Mouse (Mus musculus) effector memory CD4-positive, alpha-beta T cell, adult 7 months (primary cell): ENCODE measurements around the gene Trip6. TPM values are rescaled to one million over a fixed set of nuclear protein-coding genes. Genes with fewer than 3 reads are reported as not detected.

Experiments
- polyA plus RNA-seq: library from polyadenylated mRNA; unstranded; fragments of 100-300 nt; shearing (Covaris generic); gene quantifications from one replicate; pipeline ENCODE4 v1.2.1, GENCODE M21; 2017

Trip6 gene
- 2.7 TPM for polyA plus RNA-seq

GRCm38 (mm10) chr5:137314193-137315083 lies at the start of gene Trip6:
Trip6 (minus strand) TSS chr5:137314404.

GRCm38 (mm10) chr5:137349384-137350204 lies 35.4 kb upstream of the Trip6 start, which contains the start of gene Ephb4:
Ephb4 (plus strand) TSS chr5:137350109.

GRCm38 (mm10) chr5:137333512-137334174 lies 19.4 kb upstream of the Trip6 start, which contains the start of gene Slc12a9:
Slc12a9 (minus strand) TSS chr5:137333597.

DNA sequence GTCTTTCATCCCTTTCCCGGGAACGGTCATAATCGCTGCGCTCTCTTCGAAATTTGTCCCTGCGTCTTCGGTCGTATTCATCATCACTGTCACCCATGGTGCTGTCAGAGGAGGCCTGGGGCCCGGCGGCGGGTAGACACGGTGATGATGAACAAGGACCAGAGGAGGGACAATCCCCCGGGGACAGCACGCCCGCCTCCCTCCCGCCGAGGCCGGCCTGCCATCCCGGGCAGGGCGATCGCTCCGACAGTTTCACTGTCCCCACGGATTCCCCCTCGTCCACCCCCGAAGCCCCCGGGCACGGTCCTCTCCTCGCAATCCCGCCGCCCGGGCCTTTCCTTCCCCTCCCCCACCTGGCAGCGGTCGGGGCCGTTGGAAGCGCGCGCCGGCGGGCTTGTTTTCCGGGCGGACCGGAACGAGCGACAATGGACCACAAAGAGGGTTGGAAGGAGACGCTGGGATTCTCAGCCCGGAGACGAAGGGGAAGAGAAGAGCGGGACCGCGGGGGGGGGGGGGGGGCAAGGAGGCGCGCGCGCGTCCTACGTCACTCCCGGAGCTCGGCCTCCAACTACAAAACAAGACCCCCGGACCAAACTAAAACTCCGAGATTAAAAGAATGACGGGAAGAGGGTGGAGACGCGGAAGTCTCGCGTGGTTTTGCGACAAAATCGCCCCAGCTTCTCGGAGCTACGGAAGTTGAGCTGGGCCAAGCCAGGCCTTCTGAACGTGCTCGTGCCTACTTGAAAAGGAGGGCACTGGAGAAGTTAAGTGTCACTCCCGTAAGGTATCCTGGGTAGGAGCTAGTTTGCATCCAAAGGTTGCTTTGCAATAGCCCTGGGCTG lies 6.9 kb downstream of the Trip6 start, which contains the start of gene Srrt:
Srrt (minus strand) TSS at position 604 of the 842 bp plus-strand sequence.

DNA sequence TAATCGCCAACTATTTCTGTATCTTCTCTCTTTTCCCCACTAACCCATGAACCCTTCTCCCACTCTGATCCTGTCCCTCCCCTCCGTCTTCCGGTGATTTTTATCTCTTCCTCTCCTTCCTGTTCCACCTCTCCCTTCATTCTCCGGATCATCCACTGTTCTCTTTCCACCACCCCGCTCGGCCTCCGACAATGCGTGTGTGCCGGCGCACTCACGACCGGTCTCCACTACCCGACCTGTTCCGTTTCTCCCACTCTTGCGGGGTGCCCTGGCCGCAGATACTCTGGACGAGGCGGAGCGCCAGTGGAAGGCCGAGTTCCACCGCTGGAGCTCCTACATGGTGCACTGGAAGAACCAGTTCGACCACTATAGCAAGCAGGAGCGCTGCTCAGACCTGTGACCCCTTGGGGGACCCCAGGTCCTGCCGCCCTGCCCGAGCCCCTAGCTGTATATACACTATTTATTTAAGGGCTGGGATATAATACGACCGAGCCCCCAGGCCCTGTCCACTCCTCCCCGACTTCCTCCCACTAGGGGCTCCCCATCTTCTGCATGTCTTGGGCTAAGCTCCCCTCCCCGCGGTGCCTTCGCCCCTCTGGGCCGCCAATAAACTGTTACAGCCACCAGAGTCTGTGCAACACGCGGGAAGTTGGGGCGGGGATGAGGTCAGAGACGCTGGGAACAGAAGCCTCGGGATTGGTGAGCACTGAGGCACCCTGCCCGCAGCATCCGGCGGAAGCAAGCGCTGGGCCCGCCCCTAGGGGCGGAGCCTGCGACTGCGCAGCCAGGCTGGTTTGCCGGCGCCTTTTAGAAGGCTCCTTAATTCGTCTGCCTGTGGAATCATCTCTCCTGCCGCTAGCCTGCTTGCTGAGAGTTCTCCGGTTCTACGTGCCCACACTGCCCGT lies 20.1 kb downstream of the Trip6 start, which contains the start of gene Ufsp1:
Ufsp1 (plus strand) TSS at position 791 of the 905 bp plus-strand sequence.

DNA sequence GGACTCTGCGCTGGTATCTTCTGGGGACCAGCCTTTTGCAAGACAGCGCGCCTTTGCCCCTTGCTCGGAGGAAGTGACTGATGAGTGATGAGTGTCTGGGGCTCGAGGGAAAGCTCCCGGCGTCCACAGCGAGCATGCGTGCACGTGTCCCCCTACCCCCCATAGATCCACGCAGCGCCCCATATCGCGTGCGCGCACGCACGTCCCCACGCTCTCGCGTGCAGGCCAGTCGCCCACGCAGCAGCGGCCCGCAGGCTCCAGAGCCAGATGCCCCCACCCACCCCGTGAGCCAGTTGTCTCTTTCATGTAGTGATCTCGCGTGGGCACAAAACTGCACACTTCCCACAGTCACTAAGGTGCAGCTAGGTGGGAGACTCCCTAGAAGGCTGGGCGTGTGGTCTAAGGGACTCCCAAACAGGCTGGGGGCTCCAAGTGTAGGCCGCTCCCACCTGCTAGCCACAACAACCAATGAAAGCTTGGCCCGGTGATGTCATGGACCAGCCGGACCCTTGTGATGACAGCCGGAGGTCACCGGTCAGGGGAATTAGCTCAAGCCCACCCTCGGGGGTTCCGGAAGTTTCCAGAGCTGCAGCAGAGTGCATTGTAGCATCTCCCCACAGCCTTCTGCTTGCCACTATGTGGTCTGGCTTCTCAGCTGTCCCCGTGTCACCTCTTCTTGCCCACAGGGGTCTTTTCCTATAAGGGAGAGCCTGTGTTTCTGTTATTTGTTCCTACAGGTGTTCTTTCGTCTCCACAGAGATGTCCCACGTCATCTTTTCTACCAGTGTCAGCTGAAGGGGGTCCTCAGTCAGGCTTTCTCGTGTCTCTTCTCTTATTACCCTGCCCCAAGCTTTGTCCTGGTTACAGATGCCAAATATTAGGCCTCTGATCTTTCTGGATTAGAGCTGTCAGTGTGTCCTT lies 26.9 kb downstream of the Trip6 start, which contains the start of gene Ache:
Ache (plus strand) TSS at position 488 of the 921 bp plus-strand sequence.

Other genes with a start within 250 kb of the Trip6 start
- not detected for gene Serpine1, start 242.1 kb downstream of the Trip6 start, polyA plus RNA-seq
- gene Trim56, start 198.2 kb downstream of the Trip6 start, polyA plus RNA-seq, result 6.6 TPM
- not detected for gene Muc3, start 165.1 kb downstream of the Trip6 start, polyA plus RNA-seq
- not detected for gene Muc3a, start 102.0 kb downstream of the Trip6 start, polyA plus RNA-seq
- not detected for gene Ache, start 26.9 kb downstream of the Trip6 start, polyA plus RNA-seq
- not detected for gene Ufsp1, start 19.8 kb downstream of the Trip6 start, polyA plus RNA-seq
- gene Srrt, start 6.7 kb downstream of the Trip6 start, polyA plus RNA-seq, result 81.7 TPM
- gene Slc12a9, start 19.2 kb upstream of the Trip6 start, polyA plus RNA-seq, result 9.4 TPM
- not detected for gene Ephb4, start 35.7 kb upstream of the Trip6 start, polyA plus RNA-seq
- 0.51 TPM for gene Zan, start 162.7 kb upstream of the Trip6 start, polyA plus RNA-seq
- gene Pop7, start 188.1 kb upstream of the Trip6 start, polyA plus RNA-seq, result 24.9 TPM
- 7.8 TPM for gene Gigyf1, start 204.1 kb upstream of the Trip6 start, polyA plus RNA-seq
- gene Epo, start 218.8 kb upstream of the Trip6 start, polyA plus RNA-seq, result not detected
- 244 TPM for gene Gnb2, start 219.1 kb upstream of the Trip6 start, polyA plus RNA-seq
- gene Actl6b, start 239.1 kb upstream of the Trip6 start, polyA plus RNA-seq, result not detected